In genomic region chr5:103161574-103161973, GRCm38 (mm10) we compare ENCODE assay signal across 18 mouse cellular contexts. TPM values are rescaled to one million over a fixed set of nuclear protein-coding genes. Genes with fewer than 3 reads are reported as not detected.
A peak's percentile ranks its signal among the peaks of the same experiment; 100 is the strongest.
DNase-seq lines count a peak whose midpoint lies in the region; ATAC-seq lines count a peak whose summit lies in the region.
"Had no signal": no experiment of that assay in that cellular context is flagged by ENCODE, and none has a peak within 500 bp of the region (broad histone marks: within the 10 kb centered on the region; RNA-seq: fewer than 3 reads in every experiment).

No protein-coding gene starts in this region.

- H3K4me2 ChIP-seq in midbrain, embryonic 12.5 days (replicated peaks): peak overlapping the region; percentile 32
- H3K4me2 ChIP-seq: embryonic facial prominence, embryonic 12.5 days had no signal

- DNase-seq in left cerebral cortex, postnatal 4 days: peak; percentile 10
- DNase-seq in left cerebral cortex, adult 8-10 months (ENCODE audit: low spot score in 2 of 2): no peak
- no peak for DNase-seq in hindbrain, embryonic 10.5 days (ENCODE audit: low spot score)
- peak; percentile 54 for DNase-seq in retina, embryonic 14.5 days (ENCODE audit: low spot score)
- no peak for DNase-seq in ovary, adult 18-20 months (ENCODE audit: low spot score)
- DNase-seq in heart, postnatal 14 days: no peak
- no peak for DNase-seq in heart, adult 11 months
- DNase-seq: adrenal gland, postnatal 25 days; B cell, adult 2 months; gastrocnemius, postnatal 25 days; lung, adult 2 months; thymus, adult 18-20 months had no signal

- 32% methylated on average over 3 of the region's 3 CpGs for WGBS in hindbrain, embryonic 10.5 days
- WGBS in midbrain, embryonic 12.5 days: 12% methylated on average over 3 of the region's 3 CpGs

- peak overlapping the region; percentile 83 for H3K27ac ChIP-seq in hindbrain, embryonic 10.5 days
- H3K27ac ChIP-seq in midbrain, embryonic 12.5 days (replicated peaks): peak overlapping the region; percentile 89
- H3K27ac ChIP-seq: embryonic facial prominence, embryonic 12.5 days; kidney, postnatal 0 days; macrophage had no signal

- no peaks in the 10 kb centered on the region for H3K36me3 ChIP-seq in hindbrain, embryonic 10.5 days
- no peaks in the 10 kb centered on the region for H3K36me3 ChIP-seq in midbrain, embryonic 12.5 days
- H3K36me3 ChIP-seq: embryonic facial prominence, embryonic 12.5 days; G1E had no signal

- ATAC-seq in midbrain, embryonic 12.5 days (ENCODE audit: low FRiP score, low read depth): no peak

- H3K4me3 ChIP-seq in hindbrain, embryonic 10.5 days: no peak overlapping the region
- no peak overlapping the region for H3K4me3 ChIP-seq in midbrain, embryonic 12.5 days
- H3K4me3 ChIP-seq: embryonic facial prominence, embryonic 12.5 days; myocyte had no signal

- no peaks in the 10 kb centered on the region for H3K27me3 ChIP-seq in hindbrain, embryonic 10.5 days (ENCODE audit: insufficient read depth, poor library complexity, severe bottlenecking)
- no peaks in the 10 kb centered on the region for H3K27me3 ChIP-seq in midbrain, embryonic 12.5 days
- H3K27me3 ChIP-seq: embryonic facial prominence, embryonic 12.5 days had no signal

- peaks cover 22% of the 10 kb centered on the region for H3K4me1 ChIP-seq in hindbrain, embryonic 10.5 days (replicated peaks)
- H3K4me1 ChIP-seq in midbrain, embryonic 12.5 days: peaks cover 28% of the 10 kb centered on the region

- intact Hi-C loops in left cerebral cortex, postnatal 4 days (cut with DNase I): no loop called here
- intact Hi-C loops in heart, postnatal 14 days (cut with DNase I): no loop called here

- no peaks in the 10 kb centered on the region for H3K9me3 ChIP-seq in hindbrain, embryonic 10.5 days
- H3K9me3 ChIP-seq in midbrain, embryonic 12.5 days: no peaks in the 10 kb centered on the region
- H3K9me3 ChIP-seq: embryonic facial prominence, embryonic 12.5 days had no signal

- H3K9ac ChIP-seq in midbrain, embryonic 12.5 days (replicated peaks): no peak overlapping the region
- H3K9ac ChIP-seq: embryonic facial prominence, embryonic 12.5 days had no signal

RNA-seq across cellular contexts. Expression of gene Mapk10, which starts 49.6 kb away (rescaled TPM):
- total RNA-seq in left cerebral cortex, postnatal 4 days (2021): 100 to 1,000 TPM; 226 to 253 TPM
- total RNA-seq in left cerebral cortex, adult 8-10 months (2022): 100 to 1,000 TPM; 474 to 541 (median 500) TPM
- polyA plus RNA-seq in hindbrain, embryonic 10.5 days (2016; fragmentation: Nextera tagmentation; extraction: Ambion mirVana): 18.2 and 48.1 TPM in 2 replicates
- polyA plus RNA-seq in midbrain, embryonic 12.5 days (2016; fragmentation: Nextera tagmentation; extraction: Ambion mirVana): 70.1 and 72.4 TPM in 2 replicates
- total RNA-seq in heart, postnatal 14 days (2021): 10 to 100 TPM; 35.0 to 44.3 TPM
- polyA plus RNA-seq: G1E, macrophage had no signal

Comparison
In these comparisons a context has a peak if more than half of its experiments do, and no peak if none do; other contexts are left out.
1. DNase-seq: peak in left cerebral cortex, postnatal 4 days (single experiment) and retina, embryonic 14.5 days (single experiment); none in left cerebral cortex, adult 8-10 months (0 of 2), hindbrain, embryonic 10.5 days (single experiment), ovary, adult 18-20 months (single experiment), heart, postnatal 14 days (0 of 2) and heart, adult 11 months (single experiment).
2. RNA of gene Mapk10, which starts 49.6 kb away (total RNA-seq): 474 to 541 TPM in left cerebral cortex, adult 8-10 months and 226 to 253 TPM in left cerebral cortex, postnatal 4 days; 35.0 to 44.3 TPM in heart, postnatal 14 days; every median in the first group is over 4 times any median in the second.